Mouse (Mus musculus): ENCODE data around the gene Cysltr2. TPM values are rescaled to one million over a fixed set of nuclear protein-coding genes. Genes with fewer than 3 reads are reported as not detected.
A peak's percentile ranks its signal among the peaks of the same experiment; 100 is the strongest.

Cysltr2 gene
- total RNA-seq, 2 experiments from 2014 or later = not detected

- DNase-seq (ENCODE audit: low spot score) = no peak
Measured at GRCm38 (mm10) chr14:72986044-72986443, 62.9 kb downstream of the Cysltr2 start.

GRCm38 (mm10) chr14:72985113-72985512 is 63.8 kb downstream of the Cysltr2 start:
- no peak for DNase-seq (ENCODE audit: low spot score)

- DNase-seq (ENCODE audit: low spot score) = peak; percentile 89
Measured at GRCm38 (mm10) chr14:72983456-72983855, 65.5 kb downstream of the Cysltr2 start.

GRCm38 (mm10) chr14:72982981-72983436 is 65.9 kb downstream of the Cysltr2 start:
- DNase-seq (ENCODE audit: low spot score) = peak; percentile 12

- DNase-seq (ENCODE audit: low spot score) = no peak
Measured at GRCm38 (mm10) chr14:72980761-72981160, 68.2 kb downstream of the Cysltr2 start.

GRCm38 (mm10) chr14:72980106-72980505 is 68.8 kb downstream of the Cysltr2 start:
- DNase-seq (ENCODE audit: low spot score) = no peak

- no peak for DNase-seq (ENCODE audit: low spot score)
Measured at GRCm38 (mm10) chr14:72976111-72976510, 72.8 kb downstream of the Cysltr2 start.

Other genes starting within 250 kb of the Cysltr2 start
- gene Rcbtb2, start 73.9 kb upstream of the Cysltr2 start, total RNA-seq (2021) = 10 to 100 TPM; 13.6 to 14.8 TPM
- under 1 TPM; 0.39 to 0.97 TPM for gene Lpar6, start 188.8 kb upstream of the Cysltr2 start, total RNA-seq (2021)

Measured in gastrocnemius, adult 18-20 months (tissue).